1 mouse cellular context compared by ENCODE assay signal in the genomic region with DNA sequence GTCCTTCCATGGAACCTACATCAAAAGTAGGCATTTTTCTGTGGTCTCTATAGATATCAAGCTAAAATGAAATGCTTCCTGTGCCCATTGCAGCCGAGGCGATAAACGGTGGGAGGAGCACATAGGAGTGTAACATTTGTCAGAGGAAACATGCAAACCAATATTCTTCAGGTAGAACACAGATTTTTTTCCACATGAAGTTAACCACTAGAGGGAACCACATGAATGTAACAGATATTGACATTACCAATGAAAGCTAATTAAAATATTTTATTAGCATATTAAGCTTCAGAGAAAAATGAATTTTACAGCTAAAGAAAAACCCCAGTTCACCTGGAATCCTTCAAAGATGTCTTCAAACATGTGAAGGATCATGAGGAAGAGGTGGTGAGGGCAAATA.
TF ChIP-seq lines count a peak whose summit lies in the region.

No protein-coding gene starts in this region.

TF ChIP-seq in CH12.LX, 34 proteins besides CTCF, POLR2A, EP300 and RAD21 (continued from another document):
- no peak for TF ChIP-seq ZMIZ1 (IDR thresholded peaks at IDR 0.05; ENCODE audit: low read depth, low read length)
